Mouse (Mus musculus): Measurements from ENCODE around the gene C8b. TPM values are rescaled to one million over a fixed set of nuclear protein-coding genes. Genes with fewer than 3 reads are reported as not detected.

C8b gene
- total RNA-seq, 2 experiments from 2014 or later: not detected

DNA sequence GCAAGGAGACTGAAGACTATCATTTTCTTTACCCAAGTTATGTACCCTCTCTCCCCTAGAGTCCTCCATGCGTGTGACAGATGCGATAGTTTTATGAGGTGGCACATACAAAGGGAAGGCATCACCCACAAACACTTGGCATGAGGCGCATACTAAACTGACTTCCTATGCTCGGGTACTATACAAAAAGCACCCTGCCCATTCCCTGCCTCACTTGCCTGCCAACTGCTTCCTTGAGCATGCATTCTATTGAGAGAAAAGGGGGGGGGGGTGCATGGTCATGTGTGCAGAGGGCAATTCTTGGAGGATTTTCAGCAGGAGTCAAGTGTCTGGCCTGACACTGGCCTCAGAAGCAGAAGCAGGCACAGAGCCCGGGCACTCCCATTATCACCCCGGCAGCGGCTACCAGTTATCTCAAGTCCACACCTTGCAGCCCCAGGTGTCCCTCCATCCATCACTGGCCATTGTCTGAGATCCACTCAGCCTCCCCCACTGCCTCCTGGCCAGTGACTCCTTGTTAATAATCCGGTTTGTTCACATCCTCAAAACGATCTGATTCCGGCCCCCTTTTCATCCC lies 44.7 kb downstream of the C8b start:
- DNase-seq: no peak

DNA sequence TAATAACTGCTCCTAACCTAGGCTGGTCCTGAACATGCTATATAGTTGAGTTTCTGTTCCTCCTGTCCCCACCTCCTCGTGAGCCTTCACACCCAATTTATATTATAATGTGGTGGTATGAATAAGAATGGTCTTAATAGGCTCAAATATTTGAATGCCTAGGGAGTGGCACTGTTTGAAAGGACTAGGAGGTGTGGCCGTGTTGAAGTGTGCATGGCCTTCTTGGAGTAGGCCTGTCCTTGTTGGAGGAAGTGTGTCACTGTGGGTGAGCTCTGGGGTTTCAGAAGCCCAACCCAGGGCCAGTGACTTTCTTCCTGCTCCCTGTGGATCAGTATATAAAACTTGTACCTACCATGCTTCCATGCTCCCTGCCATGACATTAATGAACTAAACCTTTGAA lies 47.5 kb downstream of the C8b start:
- DNase-seq: no peak

DNA sequence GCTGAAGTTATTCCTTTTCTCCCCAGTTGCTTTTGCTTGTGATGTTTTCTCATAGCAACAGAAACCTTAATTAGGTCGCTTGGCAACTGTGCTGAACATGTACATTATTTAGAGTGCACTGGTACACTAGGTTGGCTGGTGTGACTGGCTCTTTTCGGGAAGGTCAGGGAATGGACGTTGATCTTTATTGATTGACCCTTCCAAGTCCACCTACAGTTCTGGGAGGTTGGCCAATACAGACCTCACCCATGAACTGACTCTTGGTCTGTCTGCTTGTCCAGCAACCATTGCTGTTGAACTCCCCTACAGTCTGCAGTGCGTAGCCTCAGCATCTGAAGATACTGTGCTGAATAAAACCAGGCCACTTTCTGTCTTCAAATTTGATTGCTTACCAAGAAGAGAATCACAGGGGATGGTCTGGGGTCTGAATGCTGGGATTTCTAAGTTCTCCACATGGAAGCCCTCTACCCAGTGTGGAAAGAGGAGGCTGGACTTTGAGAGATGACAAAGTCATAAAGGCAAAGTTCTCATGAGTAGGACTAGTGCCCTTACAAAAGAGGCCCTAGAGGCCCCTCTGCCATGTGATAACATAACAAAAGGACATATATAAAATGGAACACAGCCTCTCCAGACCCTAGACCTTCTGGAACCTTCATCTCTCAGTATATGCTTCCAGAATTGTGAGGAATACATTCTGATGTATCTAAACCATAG lies 50.6 kb downstream of the C8b start:
- no peak for DNase-seq

DNA sequence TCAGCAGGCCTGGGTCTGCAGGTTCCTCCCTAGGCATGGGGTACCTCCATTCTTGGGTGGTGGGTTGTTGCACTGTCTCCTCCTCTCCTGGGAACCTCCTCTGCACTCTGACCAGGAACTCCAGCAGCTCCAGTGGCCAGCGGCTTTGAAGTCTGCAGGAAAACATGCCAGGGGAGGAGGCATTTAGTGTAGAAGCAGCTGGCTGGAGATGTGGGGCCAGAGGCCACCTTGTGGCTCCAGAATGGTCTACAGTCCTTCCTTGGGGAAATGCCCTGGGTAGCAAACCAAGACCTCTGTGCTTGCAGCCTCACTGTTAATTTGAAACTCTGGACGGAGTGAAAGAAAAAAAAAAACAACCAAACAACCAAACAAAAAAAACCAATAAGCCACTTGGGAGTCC lies 51.4 kb downstream of the C8b start:
- DNase-seq: no peak

DNA sequence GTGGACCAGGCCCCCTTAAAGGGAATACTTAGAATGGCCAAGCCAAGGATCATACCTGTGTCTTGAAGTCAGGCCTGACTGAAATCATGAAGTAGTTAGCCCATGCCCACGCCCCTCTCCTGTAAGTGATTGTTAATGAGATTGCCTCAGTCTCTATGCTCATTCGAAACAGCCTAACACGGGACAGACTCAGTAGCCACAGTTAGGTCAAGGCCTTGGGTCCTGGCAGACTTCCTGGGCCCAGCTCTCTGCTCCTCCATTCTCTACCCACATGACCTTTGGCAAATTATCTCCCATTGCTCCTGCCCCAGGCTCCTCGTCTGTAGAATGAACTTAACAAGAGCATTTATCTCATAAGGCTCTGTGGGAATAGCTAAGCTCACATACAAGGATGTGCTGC lies 52.9 kb downstream of the C8b start:
- no peak for DNase-seq

DNA sequence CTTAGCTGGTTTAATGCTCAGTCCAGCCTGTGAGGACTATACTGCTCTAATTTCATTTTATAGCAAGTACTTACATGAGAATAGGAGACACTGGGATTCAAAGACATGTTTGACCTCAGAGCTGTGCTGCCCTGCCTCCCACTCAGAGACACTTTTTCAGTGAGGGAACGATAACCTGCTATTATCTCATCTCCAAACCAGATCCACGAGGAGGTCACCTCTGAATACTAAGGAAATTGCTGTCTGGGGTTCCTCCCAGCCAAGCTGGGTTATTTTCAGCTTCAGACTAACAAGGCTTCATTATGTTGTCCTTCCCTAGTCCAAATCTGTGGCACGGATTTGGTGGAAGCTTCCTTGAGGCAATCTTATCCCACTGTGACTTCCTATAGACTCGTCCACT lies 53.8 kb downstream of the C8b start:
- DNase-seq: no peak

DNA sequence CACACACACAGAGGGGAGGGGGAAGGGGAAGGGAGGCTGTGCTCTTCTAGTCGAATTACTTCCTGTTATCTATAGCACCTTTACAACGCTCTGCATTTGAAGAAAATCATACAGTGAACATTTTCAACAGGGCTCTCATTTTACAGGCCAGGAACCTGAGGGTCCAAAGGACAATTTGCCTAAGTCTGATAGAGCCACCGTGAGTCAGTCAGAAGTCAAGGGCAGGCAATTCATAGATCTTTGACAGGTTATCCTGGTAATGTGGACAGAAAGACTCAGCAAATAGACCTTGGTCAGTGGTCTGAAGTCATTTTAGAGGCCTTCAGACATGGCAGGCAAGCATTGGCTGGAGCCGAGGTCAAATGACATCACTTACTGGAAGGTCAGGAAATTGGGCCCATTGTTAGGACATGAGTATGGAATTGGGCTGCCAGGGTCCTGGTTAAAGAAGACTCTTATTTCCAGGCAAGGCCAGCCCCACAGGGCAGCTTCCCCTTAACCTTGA lies 57.5 kb downstream of the C8b start:
- DNase-seq: no peak

DNA sequence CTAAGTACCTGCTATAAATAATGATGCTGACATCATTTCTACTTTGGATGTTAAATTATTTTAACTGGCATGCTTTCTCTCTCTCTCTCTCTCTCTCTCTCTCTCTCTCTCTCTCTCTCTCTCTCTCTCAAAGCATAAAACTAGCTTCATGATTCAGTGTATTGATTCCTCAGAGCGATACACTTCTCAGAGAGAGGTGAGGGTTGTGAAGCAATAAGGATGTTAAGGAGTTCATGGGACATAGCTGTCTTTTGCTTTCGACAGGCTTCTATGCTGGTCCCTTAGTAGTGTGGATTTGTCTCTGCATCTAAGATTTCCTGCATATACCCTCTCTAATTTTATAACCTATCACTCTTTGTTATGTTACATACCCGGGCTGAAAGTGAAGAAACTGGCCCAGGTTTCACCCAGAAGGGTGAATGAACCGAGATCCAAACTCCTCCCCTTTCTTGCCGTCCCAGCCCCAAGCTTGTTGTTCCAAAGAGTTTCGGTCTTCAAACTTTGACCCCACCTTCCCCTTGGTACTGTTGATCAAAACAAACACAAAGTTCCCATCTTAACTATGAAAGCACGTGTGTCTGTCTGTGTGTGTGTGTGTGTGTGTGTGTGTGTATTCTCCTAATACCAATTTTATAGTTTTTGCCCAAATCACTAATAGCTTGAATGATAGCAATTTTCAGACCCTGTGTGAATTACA lies 58.4 kb downstream of the C8b start:
- DNase-seq: no peak

DNA sequence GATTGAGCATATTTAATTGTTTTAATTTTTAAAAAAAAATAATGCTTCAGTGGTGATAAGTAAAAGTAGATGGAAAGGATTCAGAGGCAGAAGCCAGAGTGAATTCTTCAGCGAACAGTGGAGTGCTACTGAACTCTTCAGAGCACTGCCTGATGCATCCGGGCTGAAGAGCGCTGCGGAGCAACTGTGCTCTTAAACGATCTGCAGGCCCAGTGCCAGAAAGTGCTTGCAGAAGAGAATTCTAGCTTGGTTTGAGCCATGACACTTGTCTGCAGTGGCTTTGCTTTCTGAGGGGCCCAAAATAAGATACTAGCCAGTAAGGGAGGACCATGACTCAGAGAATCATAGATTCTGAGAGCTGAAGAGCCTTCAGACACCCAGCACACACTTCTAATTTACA lies 62.8 kb downstream of the C8b start:
- DNase-seq: peak; percentile 15

DNA sequence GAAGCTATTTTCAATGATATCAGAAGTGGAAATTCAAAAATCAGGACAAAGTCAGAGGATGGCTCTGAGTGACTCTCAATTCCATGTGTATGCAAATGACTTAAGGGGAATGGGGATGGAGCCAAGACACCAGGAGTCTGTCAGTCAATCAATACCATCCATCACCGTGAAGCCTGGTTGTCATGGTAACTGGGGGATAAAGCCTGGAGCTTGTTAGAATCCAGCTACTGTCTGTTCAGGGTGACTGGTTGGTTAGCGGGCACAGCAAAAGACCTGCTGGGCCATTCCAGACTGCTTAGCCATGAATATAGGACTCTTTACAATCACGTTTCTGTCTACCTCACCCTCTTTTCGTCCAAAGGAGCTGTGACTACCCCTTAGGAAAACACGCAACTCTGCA lies 69.0 kb downstream of the C8b start:
- no peak for DNase-seq

DNA sequence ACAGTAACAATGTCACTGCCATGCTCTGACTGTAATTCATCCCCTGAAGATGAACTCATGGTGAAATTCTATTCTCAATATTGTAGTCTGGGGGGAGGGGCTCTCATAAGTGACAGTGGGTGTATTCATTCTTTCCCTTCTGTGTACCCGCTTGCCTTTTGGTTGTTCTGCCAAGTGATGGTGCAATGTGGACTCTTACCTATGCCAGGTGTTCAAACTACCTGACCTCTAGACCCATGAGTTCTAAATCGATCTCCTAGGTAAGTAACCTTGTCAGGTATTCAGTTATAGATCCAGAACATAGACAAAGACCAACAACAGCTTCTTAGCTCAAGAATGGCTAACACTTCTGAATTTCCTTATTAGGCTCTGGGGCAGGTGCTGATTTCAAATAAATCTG lies 72.2 kb downstream of the C8b start:
- no peak for DNase-seq

DNA sequence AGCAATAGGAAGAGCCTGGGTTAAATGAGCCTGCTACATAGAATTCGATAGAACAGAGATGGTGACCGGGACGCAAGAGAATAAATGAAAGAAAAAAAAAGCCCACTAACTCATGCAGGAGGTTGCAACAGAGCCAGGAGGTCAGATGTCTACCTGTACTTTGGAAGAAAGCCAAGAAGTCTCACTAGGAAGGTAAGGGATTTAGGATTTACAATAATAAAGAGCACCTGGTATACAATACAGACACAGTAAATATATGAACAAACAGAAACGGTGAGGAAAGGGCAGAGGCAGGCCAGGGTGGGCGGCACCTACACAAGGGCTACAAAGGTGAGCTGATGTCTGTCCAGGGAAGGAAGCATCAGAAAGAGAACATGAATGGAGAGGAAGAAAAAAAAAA lies 76.1 kb downstream of the C8b start:
- no peak for DNase-seq

DNA sequence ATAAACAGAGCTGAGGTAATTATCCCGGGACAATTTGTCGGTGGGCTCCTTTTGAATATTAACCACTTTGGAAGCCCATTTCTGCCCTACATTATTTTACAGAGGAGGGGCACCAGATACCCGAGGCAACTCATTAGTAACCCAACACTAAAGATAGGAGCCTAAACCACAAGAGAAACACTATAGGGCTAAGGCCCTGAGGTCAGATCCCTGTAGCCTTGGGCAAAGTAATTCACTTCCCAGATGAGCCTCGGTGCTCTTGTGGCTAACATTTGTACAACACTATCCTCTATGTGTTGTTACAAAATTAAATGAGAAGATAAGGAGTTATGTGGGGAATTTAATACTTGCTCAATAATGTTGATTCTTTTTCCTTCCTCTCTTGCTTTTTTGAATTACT lies 77.4 kb downstream of the C8b start:
- DNase-seq: no peak

Other genes with a start within 250 kb of the C8b start
- gene Gm17662, start 91.0 kb downstream of the C8b start, total RNA-seq (2021): not detected
- gene C8a, start 110.1 kb downstream of the C8b start, total RNA-seq (2021): not detected
- under 1 TPM in 1 of 2 experiments, not detected in 1; 0.12 TPM for gene Fyb2, start 147.1 kb downstream of the C8b start, total RNA-seq (2021)